Mouse (Mus musculus): ENCODE results near the gene Zfp646. TPM values are rescaled to one million over a fixed set of nuclear protein-coding genes. Genes with fewer than 3 reads are reported as not detected.
"Not testable (repeated sequence)": the region's sequence is repeated elsewhere in the genome, so short reads cannot be mapped to it uniquely, and the experiment has no call there.

Gene Zfp646
- total RNA-seq (2021): 10 to 100 TPM; 28.1 to 30.4 TPM

GRCm38 (mm10) chr7:127876041-127876466 lies at the start of gene Zfp646:
Gene Zfp646 (plus strand): TSS chr7:127876221.
- DNase-seq (ENCODE audit: low spot score in 2 of 2): peak; percentile 76 to 80
- intact Hi-C loops (cut with DNase I): loop anchor here (1.0 to 5.0 kb wide), 3 partner anchors 19 to 54 kb away; partner anchors contain the start of genes Gm21974, Stx1b, Stx4a and Vkorc1

DNA sequence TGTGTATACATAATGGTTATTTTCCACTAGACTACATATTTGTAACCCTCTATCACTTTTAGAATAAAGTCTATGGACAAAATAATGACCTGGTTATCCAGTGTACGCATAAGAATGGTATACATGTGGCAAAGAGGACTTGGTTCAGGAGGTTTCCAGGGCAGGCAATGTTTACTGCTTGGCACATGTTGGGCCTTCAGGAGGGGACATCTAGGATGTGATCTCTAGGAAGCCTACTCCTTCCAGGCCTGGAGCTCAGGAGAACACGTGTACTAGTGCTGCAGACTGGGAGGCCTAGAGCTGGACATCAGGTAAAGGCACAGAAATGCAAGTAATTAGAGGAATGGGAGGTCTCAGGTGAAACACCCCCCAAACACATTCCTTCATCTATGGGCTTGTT lies 40.5 kb upstream of the Zfp646 start:
- DNase-seq (ENCODE audit: low spot score in 2 of 2): no peak
- intact Hi-C loops (cut with DNase I): no loop called here

- DNase-seq (ENCODE audit: low spot score in 2 of 2): no peak
- intact Hi-C loops (cut with DNase I): no loop called here
Observed at GRCm38 (mm10) chr7:127837473-127837872, 38.5 kb upstream of the Zfp646 start.

DNA sequence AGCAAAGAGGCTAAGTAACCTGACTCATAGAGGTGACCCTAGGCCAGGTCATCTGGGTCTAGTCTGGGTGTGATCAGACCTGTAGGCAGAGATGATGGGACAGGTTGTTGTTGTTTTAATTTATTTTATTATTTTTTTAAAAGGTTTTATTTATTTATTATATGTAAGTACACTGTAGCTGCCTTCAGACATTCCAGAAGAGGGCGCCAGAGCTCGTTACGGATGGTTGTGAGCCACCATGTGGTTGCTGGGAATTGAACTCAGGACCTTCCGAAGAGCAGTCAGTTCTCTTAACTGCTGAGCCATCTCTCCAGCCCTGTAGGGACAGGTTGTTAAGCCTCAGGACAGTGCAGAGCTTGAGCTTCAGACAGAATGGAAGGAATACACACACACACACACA lies 38.1 kb upstream of the Zfp646 start:
- intact Hi-C loops (cut with DNase I); DNase-seq (ENCODE audit: low spot score in 2 of 2): not testable (repeated sequence)

DNA sequence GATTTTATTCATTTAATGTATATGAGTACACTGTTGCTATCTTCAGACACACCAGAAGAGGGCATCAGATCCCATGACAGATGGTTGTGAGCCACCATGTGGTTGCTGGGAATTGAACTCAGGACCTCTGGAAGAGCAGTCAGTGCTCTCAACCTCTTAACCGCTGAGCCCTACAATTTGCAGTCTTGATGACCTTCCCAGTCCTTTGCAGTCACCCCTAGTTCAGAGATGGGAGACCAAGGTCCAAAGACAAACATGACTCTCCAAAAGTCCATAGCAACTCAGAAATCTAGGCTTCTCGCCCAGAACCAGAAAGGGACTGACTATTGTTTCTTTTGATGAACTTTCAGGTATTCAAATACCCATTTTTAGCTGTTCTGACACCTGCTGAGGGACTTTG lies 36.0 kb upstream of the Zfp646 start:
- DNase-seq (ENCODE audit: low spot score in 2 of 2); intact Hi-C loops (cut with DNase I): not testable (repeated sequence)

DNA sequence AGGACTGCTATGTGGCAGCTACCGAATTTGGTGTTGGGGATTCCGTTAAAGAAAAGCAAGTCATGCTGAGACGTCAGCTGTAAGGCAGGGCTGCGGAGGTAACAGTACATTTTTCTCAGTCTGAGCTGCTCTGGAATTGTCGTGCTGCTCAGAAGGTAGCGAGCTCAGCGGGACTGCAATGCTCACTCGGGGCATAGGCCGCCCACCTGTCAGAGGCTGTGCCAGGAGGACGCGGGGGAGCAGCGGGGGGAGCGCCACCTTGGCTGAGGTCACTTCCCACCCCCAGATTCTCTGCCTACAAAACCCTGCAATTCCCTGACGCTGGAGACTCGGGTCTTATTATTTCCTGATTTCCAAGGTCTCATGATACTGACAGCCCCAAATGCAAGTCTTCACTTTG lies 35.1 kb upstream of the Zfp646 start:
- intact Hi-C loops (cut with DNase I): loop anchor here (1.0 kb wide), 4 partner anchors 17 to 64 kb away; partner anchors contain the start of genes Stx1b, Stx4a, Zfp646 and Zfp668
- peak in 1 of 2 experiments; percentile 89 for DNase-seq (ENCODE audit: low spot score in 2 of 2)

DNA sequence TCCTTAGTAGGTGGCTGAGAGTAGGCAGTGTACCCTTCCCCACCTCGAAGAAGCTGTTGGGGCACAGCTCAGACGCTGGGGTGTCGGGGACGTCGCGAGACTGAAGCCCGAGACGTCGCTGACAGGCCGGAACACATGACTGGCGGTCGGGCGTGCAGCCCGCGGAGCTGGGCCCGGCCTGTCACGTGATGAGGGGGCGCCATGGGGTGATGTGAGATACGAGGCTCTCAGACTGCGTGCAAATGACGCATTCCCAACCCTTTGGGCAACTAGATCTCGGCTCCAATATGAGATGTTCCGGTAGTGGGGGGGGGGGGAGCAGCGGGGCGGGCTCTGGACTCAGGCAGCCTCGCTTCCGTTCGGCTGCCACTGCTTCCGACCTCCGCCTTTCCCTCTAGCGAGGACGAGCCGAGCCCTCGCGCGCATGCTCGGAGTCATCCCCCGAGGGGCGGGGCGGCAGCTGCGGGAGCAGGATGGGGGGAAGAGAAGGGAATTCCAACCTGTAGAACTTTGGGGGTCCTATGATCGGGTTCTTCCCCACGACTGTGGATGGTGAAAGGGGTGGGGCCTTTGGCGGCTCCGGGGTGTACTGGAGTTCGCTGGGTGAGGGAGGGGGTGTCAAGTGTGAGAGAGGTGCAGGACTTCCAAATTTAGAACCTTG lies 34.6 kb upstream of the Zfp646 start:
- intact Hi-C loops (cut with DNase I): loop anchor here (1.0 kb wide), 4 partner anchors 17 to 64 kb away; partner anchors contain the start of genes Stx1b, Stx4a, Zfp646 and Zfp668
- peak; percentile 95 to 99 for DNase-seq (ENCODE audit: low spot score in 2 of 2)

GRCm38 (mm10) chr7:127842001-127842718 lies 33.9 kb upstream of the Zfp646 start:
- intact Hi-C loops (cut with DNase I): no loop called here
- peak; percentile 76 to 91 for DNase-seq (ENCODE audit: low spot score in 2 of 2)

DNA sequence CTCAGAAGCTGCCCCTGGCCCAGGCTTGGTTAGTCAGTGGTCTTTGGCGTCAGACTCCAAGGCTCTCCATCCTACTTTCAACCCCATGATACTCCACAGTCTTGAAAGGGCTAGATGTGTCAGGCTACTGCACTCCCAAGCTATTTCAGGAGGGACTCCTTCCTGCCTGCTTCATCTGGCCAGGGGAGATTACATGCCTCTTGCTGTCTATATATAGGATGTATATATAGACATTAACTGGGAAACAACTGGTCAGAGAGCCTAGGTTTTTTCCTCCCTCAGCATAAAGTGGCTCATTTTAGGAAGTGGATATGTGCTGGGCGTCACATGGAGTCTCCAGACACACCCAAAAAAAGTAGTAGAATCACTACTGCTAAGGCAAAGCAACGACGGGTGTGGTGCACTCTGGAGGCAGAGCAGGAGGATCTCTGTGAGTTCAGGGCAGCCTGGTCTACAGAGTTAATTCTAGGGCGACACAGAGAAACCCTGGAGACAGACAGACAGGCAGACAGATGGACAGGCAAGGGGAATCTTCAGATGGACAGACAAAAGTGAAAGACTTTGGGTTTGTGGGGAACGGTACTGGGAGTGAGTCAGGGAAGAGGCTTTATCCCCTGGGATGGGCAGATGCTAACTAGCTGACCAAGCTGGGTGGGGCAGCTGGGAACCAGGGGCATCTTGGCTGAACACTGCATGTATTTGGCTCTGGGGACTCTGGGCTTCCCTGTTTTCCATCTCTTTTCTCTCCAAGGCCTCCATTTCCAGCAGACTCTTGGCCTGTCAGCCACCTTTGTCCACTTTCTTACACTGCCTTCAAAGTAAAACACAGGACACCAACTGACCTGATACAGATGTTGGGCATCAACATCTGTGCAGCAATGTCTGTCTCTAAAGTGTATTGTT lies 25.8 kb upstream of the Zfp646 start:
- no peak for DNase-seq (ENCODE audit: low spot score in 2 of 2)
- intact Hi-C loops (cut with DNase I): no loop called here

DNA sequence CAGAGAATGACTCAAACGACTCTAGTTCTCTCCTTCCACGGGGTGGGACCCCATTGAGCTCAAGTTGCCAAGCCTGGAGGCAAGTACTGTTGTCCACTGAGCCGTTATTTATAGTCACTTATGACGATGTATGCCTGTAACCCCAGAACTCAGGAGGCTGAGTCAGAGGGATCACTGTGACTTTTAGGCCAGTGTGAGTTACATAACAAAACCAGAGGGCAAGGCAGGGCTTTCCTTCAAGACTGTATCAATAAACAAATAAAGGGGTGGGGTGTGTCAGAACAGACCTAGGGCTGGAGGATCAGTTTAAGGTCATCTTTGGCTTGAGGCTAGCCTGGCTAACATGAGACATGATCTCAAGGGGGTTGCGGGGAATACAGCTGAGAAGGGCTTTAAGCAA lies 25.1 kb upstream of the Zfp646 start:
- intact Hi-C loops (cut with DNase I): no loop called here
- no peak for DNase-seq (ENCODE audit: low spot score in 2 of 2)

DNA sequence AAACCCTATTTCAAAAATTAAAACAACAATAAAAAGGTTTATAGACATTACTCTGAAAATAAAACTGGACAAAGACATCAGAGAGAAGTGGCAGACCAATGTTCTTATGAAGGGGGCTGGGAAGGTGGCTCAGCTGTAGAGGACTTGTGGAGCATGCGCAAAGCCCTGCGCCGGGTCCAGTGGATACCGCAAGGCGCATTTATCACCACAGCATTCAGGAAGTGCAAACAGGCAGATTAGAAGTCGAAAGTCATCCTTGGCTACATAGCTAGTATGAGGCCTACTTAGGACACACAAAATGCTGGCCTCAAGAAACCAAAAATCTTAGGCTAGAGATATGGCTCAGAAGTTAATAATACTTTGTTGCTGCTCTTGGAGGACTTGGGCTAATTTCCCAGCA lies 17.8 kb upstream of the Zfp646 start:
- DNase-seq (ENCODE audit: low spot score in 2 of 2): no peak
- intact Hi-C loops (cut with DNase I): no loop called here

DNA sequence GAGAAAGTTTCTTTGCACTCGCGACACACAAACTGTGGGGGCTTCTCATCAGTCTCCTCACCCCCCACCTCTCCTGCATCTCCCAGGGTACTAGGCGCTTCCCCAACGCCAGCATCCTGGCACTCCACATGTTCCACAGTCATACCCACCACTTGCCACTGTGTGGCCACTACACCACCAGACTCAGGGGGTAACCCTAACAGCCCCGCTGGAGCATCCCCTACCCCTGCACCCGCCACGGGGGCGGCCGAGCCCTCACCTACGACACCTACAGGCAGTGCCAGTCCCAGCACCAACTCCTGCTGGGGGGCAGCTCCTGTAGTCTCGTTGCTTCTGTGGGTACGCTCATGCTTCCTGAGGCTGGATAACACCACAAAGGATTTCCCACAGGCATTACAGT lies 9.6 kb upstream of the Zfp646 start:
- DNase-seq (ENCODE audit: low spot score in 2 of 2): no peak
- intact Hi-C loops (cut with DNase I): no loop called here

GRCm38 (mm10) chr7:127867641-127868040 lies 8.4 kb upstream of the Zfp646 start:
- intact Hi-C loops (cut with DNase I): no loop called here
- DNase-seq (ENCODE audit: low spot score in 2 of 2): no peak

DNA sequence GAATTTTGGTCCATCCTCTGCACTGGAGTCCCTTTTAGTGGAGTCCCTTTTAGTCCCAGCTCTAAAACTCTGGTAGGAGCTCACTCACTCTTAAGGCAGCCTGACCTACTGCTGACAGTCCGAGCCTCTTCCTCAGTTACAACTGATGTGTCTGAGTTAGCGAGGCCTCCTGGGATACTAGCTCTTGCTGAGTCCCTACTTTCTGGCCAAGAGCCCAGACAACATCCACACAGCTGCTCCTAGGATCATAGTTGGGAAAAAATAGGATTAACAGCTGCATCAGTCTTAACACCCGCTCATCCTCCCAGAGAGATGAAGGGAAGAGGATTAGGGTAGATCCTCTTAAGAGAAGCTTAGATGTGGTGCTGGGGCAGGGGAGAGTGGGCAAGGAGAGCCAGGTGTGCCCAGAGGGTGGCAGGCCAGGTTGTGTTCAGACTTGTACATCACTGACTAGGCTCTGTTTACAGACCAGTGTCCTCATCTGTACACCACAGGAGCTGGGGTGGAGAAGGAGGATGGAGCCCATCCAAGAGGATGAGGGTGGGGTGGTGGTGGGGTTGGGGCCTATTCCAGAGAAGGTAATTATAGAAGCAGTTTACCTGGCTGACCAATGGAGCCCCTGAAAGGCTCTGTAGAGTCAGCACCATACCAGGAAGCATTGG lies 6.7 kb upstream of the Zfp646 start:
- peak; percentile 24 to 81 for DNase-seq (ENCODE audit: low spot score in 2 of 2)
- intact Hi-C loops (cut with DNase I): no loop called here

GRCm38 (mm10) chr7:127870136-127870821 lies 5.7 kb upstream of the Zfp646 start:
- intact Hi-C loops (cut with DNase I): no loop called here

GRCm38 (mm10) chr7:127874812-127875626 lies 1.0 kb upstream of the Zfp646 start:
- intact Hi-C loops (cut with DNase I): loop anchor here (1.0 to 5.0 kb wide), 2 partner anchors 53 to 98 kb away; partner anchors contain the start of genes Stx1b and Stx4a
- DNase-seq (ENCODE audit: low spot score in 2 of 2): no peak

More at GRCm38 (mm10) chr7:127870136-127870821, 5.7 kb upstream of the Zfp646 start:
- no peak for DNase-seq (ENCODE audit: low spot score in 2 of 2)

GRCm38 (mm10) chr7:127875627-127876001 lies 407 bp upstream of the Zfp646 start:
- peak; percentile 96 for DNase-seq (ENCODE audit: low spot score in 2 of 2)
- intact Hi-C loops (cut with DNase I): loop anchor here (1.0 to 5.0 kb wide), 4 partner anchors 19 to 98 kb away; partner anchors contain the start of genes Gm21974, Stx1b, Stx4a and Vkorc1

Measured in left cerebral cortex, postnatal 25 days (tissue).